Mouse (Mus musculus) cortical plate, adult 2 months (tissue): ENCODE measurements around the gene Pitpnm1.

ENCODE experiments used
- CTCF ChIP-seq: fragments of 200-500 bp; IDR thresholded peaks from 2 replicates; pipeline ENCODE4 v1.5.1; 2011; ENCODE audit warnings: mild to moderate bottlenecking, control low read depth, low read length; ENCODE audit not compliant: insufficient read depth; ENCODE audit errors: extremely low read depth
- POLR2A ChIP-seq: fragments of 200-500 bp; IDR thresholded peaks from 2 replicates; pipeline ENCODE4 v1.6.1; 2011; ENCODE audit warnings: mild to moderate bottlenecking, low read length, control low read depth; ENCODE audit not compliant: insufficient read depth; ENCODE audit errors: extremely low read depth

- peak; percentile 46; the same call in 1 of the 2 replicates for TF ChIP-seq POLR2A
- no peak for TF ChIP-seq CTCF
Measured at GRCm38 (mm10) chr19:4100718-4101261, 992 bp downstream of the Pitpnm1 start.
